Mouse (Mus musculus): ENCODE results near the gene Itga5. TPM values are rescaled to one million over a fixed set of nuclear protein-coding genes. Genes with fewer than 3 reads are reported as not detected.

Gene Itga5
- polyA plus RNA-seq, 1 experiment from 2014 or later: 26.1 TPM

- no peak overlapping the region for H3K4me3 ChIP-seq
- peaks cover 8% of the 10 kb centered on the region; the same call in 1 of the 2 replicates for H3K4me1 ChIP-seq
- no peaks in the 10 kb centered on the region for H3K27me3 ChIP-seq (ENCODE audit: low read depth, poor library complexity, severe bottlenecking)
- no peaks in the 10 kb centered on the region for H3K36me3 ChIP-seq
- DNase-seq (ENCODE audit: low spot score): no peak
- H3K27ac ChIP-seq (replicated peaks): no peak overlapping the region
- WGBS: 83% methylated on average over 4 of the region's 4 CpGs
- H3K9me3 ChIP-seq (replicated peaks): no peaks in the 10 kb centered on the region
Measured at GRCm38 (mm10) chr15:103375112-103375800, 8.7 kb upstream of the Itga5 start.

- Histone ChIP-seq H3K36me3 (no peaks in the 10 kb centered on the region), H3K27ac (replicated peaks) (no peak overlapping the region), H3K4me1 (peaks cover 9% of the 10 kb centered on the region), H3K9me3 (replicated peaks) (no peaks in the 10 kb centered on the region), H3K27me3 (ENCODE audit: low read depth, poor library complexity, severe bottlenecking) (no peaks in the 10 kb centered on the region), H3K4me3 (no peak overlapping the region)
- DNase-seq (ENCODE audit: low spot score): no peak
Measured at GRCm38 (mm10) chr15:103372461-103372860, 5.9 kb upstream of the Itga5 start.

- Histone ChIP-seq H3K27me3 (ENCODE audit: low read depth, poor library complexity, severe bottlenecking) (no peaks in the 10 kb centered on the region), H3K36me3 (no peaks in the 10 kb centered on the region), H3K4me1 (peaks cover 16% of the 10 kb centered on the region), H3K4me3 (no peak overlapping the region), H3K27ac (replicated peaks) (no peak overlapping the region), H3K9me3 (replicated peaks) (no peaks in the 10 kb centered on the region)
- WGBS: 84% methylated on average over 1 of the region's 1 CpGs
- no peak for DNase-seq (ENCODE audit: low spot score)
Measured at GRCm38 (mm10) chr15:103371741-103372140, 5.2 kb upstream of the Itga5 start.

- H3K9me3 ChIP-seq (replicated peaks): no peaks in the 10 kb centered on the region
- H3K27me3 ChIP-seq (ENCODE audit: low read depth, poor library complexity, severe bottlenecking): no peaks in the 10 kb centered on the region
- no peak overlapping the region for H3K4me3 ChIP-seq
- no peak overlapping the region for H3K27ac ChIP-seq (replicated peaks)
- 38% methylated on average over 2 of the region's 2 CpGs for WGBS
- no peaks in the 10 kb centered on the region for H3K36me3 ChIP-seq
- no peak for DNase-seq (ENCODE audit: low spot score)
- H3K4me1 ChIP-seq: peaks cover 22% of the 10 kb centered on the region
Measured at GRCm38 (mm10) chr15:103371208-103371607, 4.6 kb upstream of the Itga5 start.

- Histone ChIP-seq H3K27ac (replicated peaks) (no peak overlapping the region), H3K27me3 (ENCODE audit: low read depth, poor library complexity, severe bottlenecking) (no peaks in the 10 kb centered on the region), H3K4me3 (no peak overlapping the region), H3K4me1 (peaks cover 29% of the 10 kb centered on the region), H3K9me3 (replicated peaks) (no peaks in the 10 kb centered on the region), H3K36me3 (no peaks in the 10 kb centered on the region)
- 65% methylated on average over 4 of the region's 4 CpGs for WGBS
- no peak for DNase-seq (ENCODE audit: low spot score)
Measured at GRCm38 (mm10) chr15:103370462-103370861, 3.9 kb upstream of the Itga5 start.

- no peaks in the 10 kb centered on the region for H3K36me3 ChIP-seq
- no peak overlapping the region for H3K4me3 ChIP-seq
- 79% methylated on average over 1 of the region's 1 CpGs for WGBS
- no peak for DNase-seq (ENCODE audit: low spot score)
- H3K27ac ChIP-seq (replicated peaks): no peak overlapping the region
- peaks cover 43% of the 10 kb centered on the region for H3K4me1 ChIP-seq
- no peaks in the 10 kb centered on the region for H3K9me3 ChIP-seq (replicated peaks)
- H3K27me3 ChIP-seq (ENCODE audit: low read depth, poor library complexity, severe bottlenecking): no peaks in the 10 kb centered on the region
Measured at GRCm38 (mm10) chr15:103369123-103369522, 2.6 kb upstream of the Itga5 start.

- Histone ChIP-seq H3K9me3 (replicated peaks) (no peaks in the 10 kb centered on the region), H3K4me1 (peaks cover 44% of the 10 kb centered on the region), H3K27me3 (ENCODE audit: low read depth, poor library complexity, severe bottlenecking) (no peaks in the 10 kb centered on the region), H3K27ac (replicated peaks) (no peak overlapping the region; the same call in 1 of the 2 replicates), H3K36me3 (no peaks in the 10 kb centered on the region), H3K4me3 (no peak overlapping the region)
- WGBS: 83% methylated on average over 4 of the region's 4 CpGs
- no peak for DNase-seq (ENCODE audit: low spot score)
Measured at GRCm38 (mm10) chr15:103368179-103368940, 1.8 kb upstream of the Itga5 start.

- no peaks in the 10 kb centered on the region for H3K36me3 ChIP-seq
- H3K27me3 ChIP-seq (ENCODE audit: low read depth, poor library complexity, severe bottlenecking): no peaks in the 10 kb centered on the region
- peak overlapping the region; percentile 68 for H3K4me3 ChIP-seq
- H3K27ac ChIP-seq (replicated peaks): peak overlapping the region; percentile 88
- DNase-seq (ENCODE audit: low spot score): peak; percentile 61
- WGBS: 0% methylated on average over 50 of the region's 51 CpGs
- H3K9me3 ChIP-seq (replicated peaks): no peaks in the 10 kb centered on the region
- H3K4me1 ChIP-seq: peaks cover 44% of the 10 kb centered on the region
Measured at GRCm38 (mm10) chr15:103365471-103366375, 840 bp downstream of the Itga5 start.

- H3K4me1 ChIP-seq: peaks cover 44% of the 10 kb centered on the region
- no peaks in the 10 kb centered on the region for H3K9me3 ChIP-seq (replicated peaks)
- peak overlapping the region; percentile 88 for H3K27ac ChIP-seq (replicated peaks)
- no peaks in the 10 kb centered on the region for H3K36me3 ChIP-seq
- 60% methylated on average over 4 of the region's 4 CpGs for WGBS
- H3K27me3 ChIP-seq (ENCODE audit: low read depth, poor library complexity, severe bottlenecking): no peaks in the 10 kb centered on the region
- H3K4me3 ChIP-seq: peak overlapping the region; percentile 68
- no peak for DNase-seq (ENCODE audit: low spot score)
Measured at GRCm38 (mm10) chr15:103364761-103365160, 1.8 kb downstream of the Itga5 start.

GRCm38 (mm10) chr15:103363809-103364208, 2.8 kb downstream of the Itga5 start:
- 70% methylated on average over 1 of the region's 1 CpGs for WGBS
- Histone ChIP-seq H3K4me3 (no peak overlapping the region), H3K9me3 (replicated peaks) (no peaks in the 10 kb centered on the region), H3K27me3 (ENCODE audit: low read depth, poor library complexity, severe bottlenecking) (no peaks in the 10 kb centered on the region), H3K27ac (replicated peaks) (no peak overlapping the region), H3K36me3 (0 out of 2 replicates have a peak, but pooled peaks cover 2% of the 10 kb centered on the region), H3K4me1 (peaks cover 50% of the 10 kb centered on the region)
- no peak for DNase-seq (ENCODE audit: low spot score)

GRCm38 (mm10) chr15:103362950-103363349, 3.6 kb downstream of the Itga5 start:
- H3K9me3 ChIP-seq (replicated peaks): no peaks in the 10 kb centered on the region
- WGBS: 90% methylated on average over 3 of the region's 3 CpGs
- H3K4me1 ChIP-seq: peaks cover 51% of the 10 kb centered on the region
- no peaks in the 10 kb centered on the region for H3K27me3 ChIP-seq (ENCODE audit: low read depth, poor library complexity, severe bottlenecking)
- 0 out of 2 replicates have a peak, but pooled peaks cover 5% of the 10 kb centered on the region for H3K36me3 ChIP-seq
- no peak for DNase-seq (ENCODE audit: low spot score)
- no peak overlapping the region for H3K27ac ChIP-seq (replicated peaks)
- no peak overlapping the region for H3K4me3 ChIP-seq

GRCm38 (mm10) chr15:103362333-103362732, 4.2 kb downstream of the Itga5 start:
- peaks cover 5% of the 10 kb centered on the region; the same call in 1 of the 2 replicates for H3K36me3 ChIP-seq
- no peak for DNase-seq (ENCODE audit: low spot score)
- H3K27ac ChIP-seq (replicated peaks): no peak overlapping the region
- H3K4me1 ChIP-seq: peaks cover 45% of the 10 kb centered on the region
- no peaks in the 10 kb centered on the region for H3K9me3 ChIP-seq (replicated peaks)
- 94% methylated on average over 6 of the region's 7 CpGs for WGBS
- no peaks in the 10 kb centered on the region for H3K27me3 ChIP-seq (ENCODE audit: low read depth, poor library complexity, severe bottlenecking)
- H3K4me3 ChIP-seq: no peak overlapping the region

Data from midbrain, embryonic 10.5 days (tissue).